In genomic region chr10:78009184-78009944, GRCm38 (mm10) we compare ENCODE assay signal across 8 mouse cellular contexts. TPM values are rescaled to one million over a fixed set of nuclear protein-coding genes. Genes with fewer than 3 reads are reported as not detected.
DNase-seq lines count a peak whose midpoint lies in the region; TF ChIP-seq lines count a peak whose summit lies in the region.

No protein-coding gene starts in this region.

- intact Hi-C loops in gastrocnemius, adult 2 months (cut with DNase I): loop anchor here (2.0 kb wide), 1 partner anchor 25 kb away; no protein-coding TSS in a partner anchor

- peaks cover 67% of the 10 kb centered on the region for H3K4me1 ChIP-seq in megakaryocyte, embryonic 14.5 days

- TF ChIP-seq CTCF in gastrocnemius, adult 2 months (IDR thresholded peaks at IDR 0.05): peak; percentile 76

- H3K27me3 ChIP-seq in megakaryocyte, embryonic 14.5 days (replicated peaks): no peaks in the 10 kb centered on the region

- DNase-seq in WW6 (ENCODE audit: low read depth, low spot score): peak; percentile 85
- peak; percentile 86 to 94 for DNase-seq in cerebellum, postnatal 4 days (ENCODE audit: low spot score in 2 of 2)
- DNase-seq in gastrocnemius, adult 2 months: peak; percentile 97
- DNase-seq in hindlimb bud, embryonic 11.5 days (ENCODE audit: extremely low spot score, low read depth, low spot score): peak; percentile 64
- peak; percentile 78 to 91 for DNase-seq in left cerebral cortex, adult 8-10 months (ENCODE audit: low spot score in 2 of 2)
- DNase-seq in right cerebral cortex, postnatal 10 days (ENCODE audit: low spot score in 2 of 2): peak; percentile 96
- peak; percentile 89 for DNase-seq in urinary bladder, postnatal 25 days (ENCODE audit: low spot score)

- peaks cover 40% of the 10 kb centered on the region for H3K36me3 ChIP-seq in megakaryocyte, embryonic 14.5 days (replicated peaks; ENCODE audit: low read length)

- peak overlapping the region; percentile 98 for H3K27ac ChIP-seq in gastrocnemius, adult 2 months

- H3K4me3 ChIP-seq in gastrocnemius, adult 2 months: peak overlapping the region; percentile 93
- peak overlapping the region; percentile 99 for H3K4me3 ChIP-seq in megakaryocyte, embryonic 14.5 days (replicated peaks)

- no peaks in the 10 kb centered on the region for H3K9me3 ChIP-seq in megakaryocyte, embryonic 14.5 days

RNA-seq across cellular contexts. Expression of gene Pfkl, which starts 0.5 kb away (rescaled TPM):
- total RNA-seq in gastrocnemius, adult 2 months (2021): 1 to 10 TPM; 6.0 to 6.5 TPM
- 100 to 1,000 TPM; 149 to 184 (median 161) TPM for total RNA-seq in left cerebral cortex, adult 8-10 months (2022)
- 333 and 674 TPM in 2 replicates for polyA plus RNA-seq in megakaryocyte, embryonic 14.5 days (2012; ENCODE audit: insufficient read depth, low replicate concordance)

RNA-seq across cellular contexts. Expression of gene 1810043G02Rik, which starts 31.0 kb away (rescaled TPM):
- 1 to 10 TPM; 3.8 to 4.3 TPM for total RNA-seq in gastrocnemius, adult 2 months (2021)
- 10 to 100 TPM; 28.1 to 37.1 (median 34.4) TPM for total RNA-seq in left cerebral cortex, adult 8-10 months (2022)
- 10.0 and 22.2 TPM in 2 replicates for polyA plus RNA-seq in megakaryocyte, embryonic 14.5 days (2012; ENCODE audit: insufficient read depth, low replicate concordance)

RNA-seq across cellular contexts. Expression of gene Dnmt3l, which starts 32.4 kb away (rescaled TPM):
- not detected for total RNA-seq in gastrocnemius, adult 2 months (2021)
- 1 to 10 TPM in 1 of 4 experiments, under 1 TPM in 1, not detected in 2; 0.77 to 1.4 TPM for total RNA-seq in left cerebral cortex, adult 8-10 months (2022)
- polyA plus RNA-seq in megakaryocyte, embryonic 14.5 days (2012; ENCODE audit: insufficient read depth, low replicate concordance): not detected in 2 replicates

RNA-seq across cellular contexts. Expression of gene Aire, which starts 34.0 kb away (rescaled TPM):
- total RNA-seq in gastrocnemius, adult 2 months (2021): not detected
- total RNA-seq in left cerebral cortex, adult 8-10 months (2022): under 1 TPM in 3 of 4 experiments, not detected in 1; 0.23 to 0.97 (median 0.37) TPM
- polyA plus RNA-seq in megakaryocyte, embryonic 14.5 days (2012; ENCODE audit: insufficient read depth, low replicate concordance): not detected in 2 replicates

RNA-seq across cellular contexts. Expression of gene Trpm2, which starts 39.0 kb away (rescaled TPM):
- under 1 TPM in 1 of 2 experiments, not detected in 1; 0.33 TPM for total RNA-seq in gastrocnemius, adult 2 months (2021)
- 10 to 100 TPM; 49.9 to 64.9 (median 51.2) TPM for total RNA-seq in left cerebral cortex, adult 8-10 months (2022)
- 2.7 TPM in 1 of 2 replicates, not detected in the other for polyA plus RNA-seq in megakaryocyte, embryonic 14.5 days (2012; ENCODE audit: insufficient read depth, low replicate concordance)

Comparison
In these comparisons a context has a peak if more than half of its experiments do, and no peak if none do; other contexts are left out.
1. Peak in every context shown above with its lines: DNase-seq, H3K4me3 ChIP-seq and H3K27ac ChIP-seq.
2. RNA of gene Pfkl, which starts 0.5 kb away (total RNA-seq): 149 to 184 TPM in left cerebral cortex, adult 8-10 months; 6.0 to 6.5 TPM in gastrocnemius, adult 2 months; every median in the first group is over 10 times any median in the second.
3. RNA of gene 1810043G02Rik, which starts 31.0 kb away (total RNA-seq): 28.1 to 37.1 TPM in left cerebral cortex, adult 8-10 months; 3.8 to 4.3 TPM in gastrocnemius, adult 2 months; every median in the first group is over 4 times any median in the second.